Mouse (Mus musculus) urinary bladder, postnatal 4 days (tissue): ENCODE data around the gene Olfr1493-ps1.

Experiments used
- DNase-seq, 2 experiments: peaks; one replicate each; pipeline ENCODE4 v3.0.0; 2021 to 2022; ENCODE audit warnings: low spot score in 2 of 2

Gene Olfr1493-ps1

DNA sequence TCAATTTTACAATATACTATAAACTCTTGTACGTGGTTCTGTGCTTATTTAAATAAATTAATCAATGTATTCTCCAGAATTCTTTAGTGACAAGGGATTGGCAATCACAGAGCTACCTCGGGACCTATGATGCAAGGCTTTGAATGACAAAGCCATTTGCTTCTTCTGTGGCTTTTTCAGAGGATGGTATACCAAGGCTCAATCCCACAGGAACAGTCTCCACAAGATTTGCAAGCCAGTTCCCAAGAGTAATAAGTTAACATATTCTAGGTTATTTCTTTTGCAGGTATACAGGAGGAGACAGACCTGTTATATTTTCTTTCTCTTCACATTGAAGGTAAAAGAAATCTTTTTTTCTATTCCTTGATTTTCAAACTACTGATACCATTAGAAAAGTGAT is at the start of gene Olfr1493-ps1:
TSS of gene Olfr1493-ps1 (plus strand) at position 301 of the 400 bp plus-strand sequence.
- no peak for DNase-seq

DNA sequence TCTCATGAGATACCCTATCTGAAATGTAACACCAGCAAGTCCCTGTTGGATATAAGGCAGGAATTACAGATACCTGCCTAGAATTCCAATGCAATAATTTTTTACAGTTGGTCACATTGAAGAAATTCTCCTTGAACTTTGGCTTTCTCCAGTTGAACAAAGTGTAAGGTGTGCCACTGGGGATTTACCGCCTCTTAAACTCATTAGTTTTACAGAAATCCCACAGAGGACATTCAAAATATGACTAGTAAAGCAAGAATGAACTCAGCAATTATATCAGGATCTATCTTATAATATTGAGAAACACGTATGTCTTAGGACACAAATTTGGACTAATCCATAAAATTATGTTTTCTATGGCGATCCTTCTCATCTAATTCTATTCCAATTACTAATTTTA is 26.1 kb upstream of the Olfr1493-ps1 start, which contains the start of gene Olfr1491:
TSS of gene Olfr1491 (plus strand) at position 301 of the 400 bp plus-strand sequence.
- DNase-seq = no peak

DNA sequence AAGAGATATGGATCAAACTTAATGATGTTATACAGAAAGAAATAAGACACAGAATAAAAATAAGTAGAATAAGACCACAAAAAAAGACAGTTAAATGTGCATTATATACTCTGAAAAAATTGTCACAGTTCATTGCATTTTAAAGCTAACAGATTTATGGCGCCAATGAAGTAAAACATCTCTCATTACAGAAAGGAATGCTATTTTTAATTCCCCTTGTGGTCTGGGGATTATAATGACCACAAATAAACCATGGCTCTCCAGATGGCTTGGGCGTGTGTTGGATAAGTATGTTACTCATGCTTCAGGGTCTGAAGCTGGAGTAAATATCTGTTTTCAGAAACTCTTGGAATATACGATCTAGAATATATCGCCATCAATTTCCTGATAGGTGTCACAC is 16.4 kb downstream of the Olfr1493-ps1 start, which contains the start of gene Olfr1494:
TSS of gene Olfr1494 (plus strand) at position 301 of the 400 bp plus-strand sequence.
- no peak for DNase-seq

DNA sequence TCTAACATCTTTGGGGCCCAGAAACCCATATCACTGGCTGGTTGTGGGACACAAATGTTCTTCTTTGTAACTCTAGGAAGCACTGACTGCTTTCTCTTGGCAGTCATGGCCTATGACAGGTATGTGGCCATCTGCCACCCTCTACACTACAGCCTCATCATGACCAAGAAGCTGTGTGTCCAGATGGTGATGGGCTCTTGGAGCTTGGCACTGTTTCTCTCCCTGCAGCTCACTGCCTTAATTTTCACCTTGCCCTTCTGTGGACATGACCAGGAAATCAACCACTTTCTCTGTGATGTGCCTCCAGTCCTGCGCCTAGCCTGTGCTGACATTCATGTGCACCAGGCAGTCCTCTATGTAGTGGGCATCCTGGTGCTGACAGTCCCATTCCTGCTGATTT is 26.3 kb downstream of the Olfr1493-ps1 start:
- no peak for DNase-seq

DNA sequence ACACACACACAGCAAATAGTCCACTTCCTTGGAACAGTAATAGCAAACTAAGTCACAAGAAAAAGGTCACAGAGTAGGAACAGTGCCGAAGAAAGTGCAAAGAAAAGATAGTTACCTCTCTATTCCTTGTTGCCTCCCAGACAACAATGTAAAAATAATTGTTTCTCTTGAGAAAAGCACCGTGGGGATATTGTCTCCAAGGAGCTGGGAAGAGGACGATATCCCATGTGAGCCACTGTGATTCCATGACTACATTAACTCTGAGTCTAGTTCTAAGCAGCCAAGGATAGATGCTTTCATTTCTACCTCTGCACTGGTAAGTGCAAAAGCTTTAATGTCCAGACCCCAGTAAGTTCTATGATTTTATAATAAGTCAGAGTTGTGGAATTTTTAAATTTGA is 41.2 kb downstream of the Olfr1493-ps1 start, which contains the start of gene Olfr1495:
TSS of gene Olfr1495 (plus strand) at position 301 of the 400 bp plus-strand sequence.
- DNase-seq = no peak

DNA sequence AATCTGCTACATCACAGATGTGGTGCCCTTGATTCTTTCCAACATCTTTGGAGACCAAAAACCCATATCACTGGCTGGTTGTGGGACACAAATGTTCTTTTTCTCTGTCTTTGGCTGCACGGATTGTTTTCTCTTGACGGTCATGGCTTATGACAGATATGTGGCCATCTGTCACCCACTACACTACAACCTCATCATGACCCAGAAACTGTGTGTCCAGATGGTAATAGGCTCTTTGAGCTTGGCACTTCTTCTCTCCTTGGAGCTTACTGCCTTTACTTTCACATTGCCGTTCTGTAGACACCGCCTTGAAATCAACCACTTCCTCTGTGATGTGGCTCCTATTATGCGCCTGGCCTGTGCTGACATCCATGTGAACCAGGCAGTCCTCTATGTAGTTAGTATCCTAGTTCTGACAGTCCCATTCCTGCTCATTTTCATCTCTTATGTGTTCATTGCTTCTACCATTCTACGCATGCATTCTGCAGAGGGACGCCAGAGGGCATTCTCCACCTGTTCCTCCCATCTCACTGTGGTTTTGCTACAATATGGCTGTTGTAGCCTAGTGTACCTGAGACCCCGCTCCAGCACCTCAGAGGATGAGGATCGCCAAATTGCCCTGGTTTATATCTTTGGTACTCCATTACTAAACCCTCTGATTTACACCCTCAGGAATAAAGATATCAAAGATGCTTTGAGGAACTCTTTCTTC is 45.6 kb downstream of the Olfr1493-ps1 start:
- DNase-seq = no peak

DNA sequence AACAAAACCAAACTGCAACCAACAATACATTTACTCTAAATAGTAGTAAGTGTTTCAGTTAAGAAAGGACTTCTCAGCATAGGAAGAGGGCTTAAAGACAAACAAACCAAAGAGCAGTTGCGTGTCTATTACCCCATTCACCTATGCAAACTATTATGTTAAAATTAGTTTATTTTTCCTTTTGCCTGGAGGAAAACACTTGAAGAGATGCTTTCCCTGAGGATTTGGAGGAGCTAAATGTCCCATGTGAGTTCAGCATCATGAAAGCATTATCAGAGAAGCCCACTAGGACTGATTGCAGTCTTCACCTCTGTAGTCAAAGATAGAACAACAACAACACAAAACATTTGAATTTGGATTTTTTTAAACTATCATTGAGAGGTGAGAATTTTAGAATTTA is 54.5 kb downstream of the Olfr1493-ps1 start, which contains the start of gene Olfr1496:
TSS of gene Olfr1496 (plus strand) at position 301 of the 400 bp plus-strand sequence.
- no peak for DNase-seq
